Mouse (Mus musculus) embryo, embryonic 9.5 days (tissue): ENCODE measurements at regions not wholly inside any gene's neighbourhood (a gene's known extent, or its start where the extent isn't known, plus 50 kb on each side); places are given as distances from the start of the nearest gene placed in this dataset.

ENCODE experiments used
- DNase-seq: peaks from one replicate; pipeline ENCODE4 v3.0.0-alpha.2; 2017; ENCODE audit errors: extremely low spot score

GRCm38 (mm10) chr7:78971644-78972313 lies 58.6 kb downstream of the Isg20 start:
- no peak for DNase-seq

- no peak for DNase-seq
Observed at GRCm38 (mm10) chr7:78989751-78990206, 63.5 kb upstream of the Acan start.

- DNase-seq = peak; percentile 80
Observed at GRCm38 (mm10) chr7:78990302-78991038, 62.8 kb upstream of the Acan start.

GRCm38 (mm10) chr7:78992991-78993390 lies 60.3 kb upstream of the Acan start:
- no peak for DNase-seq

- DNase-seq = no peak
Observed at GRCm38 (mm10) chr7:78994134-78994533, 59.1 kb upstream of the Acan start.

- DNase-seq = no peak
Observed at GRCm38 (mm10) chr7:78995034-78995433, 58.2 kb upstream of the Acan start.

- DNase-seq = no peak
Observed at GRCm38 (mm10) chr7:78995820-78996219, 57.5 kb upstream of the Acan start.
